Mouse (Mus musculus) heart, postnatal 10 days (tissue): ENCODE data around the gene Anks1b. TPM values are rescaled to one million over a fixed set of nuclear protein-coding genes. Genes with fewer than 3 reads are reported as not detected.

Experiments used
- DNase-seq, 2 experiments: peaks; one replicate each; pipeline ENCODE4 v3.0.0; 2021
- intact Hi-C: fragments of 180-260 bp; cut with DNase I; formaldehyde crosslinking; loops from one replicate; pipeline ENCODE4 v1.15.1; 2025
- total RNA-seq, 2 experiments: library from RNA; stranded (reverse); gene quantifications; 2 replicates each; pipeline ENCODE4 v1.2.3; 2021

Anks1b gene
- total RNA-seq, 2 experiments from 2014 or later = 0.19 to 0.25 TPM

GRCm38 (mm10) chr10:90140947-90141346, 267.6 kb downstream of the Anks1b start:
- intact Hi-C loops = no loop called here
- no peak for DNase-seq

- intact Hi-C loops = no loop called here
- no peak for DNase-seq
These were observed 271.1 kb downstream of the Anks1b start for GRCm38 (mm10) chr10:90144444-90144843.

- no peak for DNase-seq
- intact Hi-C loops = loop anchor here (1.0 kb wide), 1 partner anchor 540 kb away; no protein-coding TSS in a partner anchor
These were observed 278.2 kb downstream of the Anks1b start for GRCm38 (mm10) chr10:90151510-90151909.

- no peak for DNase-seq
- intact Hi-C loops = no loop called here
These were observed 296.8 kb downstream of the Anks1b start for GRCm38 (mm10) chr10:90169941-90170580.

- intact Hi-C loops = no loop called here
- DNase-seq = no peak
These were observed 317.1 kb downstream of the Anks1b start for GRCm38 (mm10) chr10:90190366-90190765.

GRCm38 (mm10) chr10:90196936-90197335, 323.6 kb downstream of the Anks1b start:
- intact Hi-C loops = no loop called here
- no peak for DNase-seq

GRCm38 (mm10) chr10:90210044-90210443, 336.7 kb downstream of the Anks1b start:
- DNase-seq = no peak
- intact Hi-C loops = no loop called here

- intact Hi-C loops = no loop called here
- DNase-seq = no peak
These were observed 347.2 kb downstream of the Anks1b start for GRCm38 (mm10) chr10:90220470-90220869.

- no peak for DNase-seq
- intact Hi-C loops = no loop called here
These were observed 349.6 kb downstream of the Anks1b start for GRCm38 (mm10) chr10:90222793-90223495.

- no peak for DNase-seq
- intact Hi-C loops = loop anchor here (10.0 kb wide), 1 partner anchor 450 kb away; no protein-coding TSS in a partner anchor
These were observed 362.0 kb downstream of the Anks1b start for GRCm38 (mm10) chr10:90235273-90235672.

GRCm38 (mm10) chr10:90237290-90237689, 364.0 kb downstream of the Anks1b start:
- intact Hi-C loops = loop anchor here (10.0 kb wide), 1 partner anchor 448 kb away; no protein-coding TSS in a partner anchor
- no peak for DNase-seq

- intact Hi-C loops = no loop called here
- DNase-seq = no peak
These were observed 385.8 kb downstream of the Anks1b start for GRCm38 (mm10) chr10:90258944-90259714.

- intact Hi-C loops = no loop called here
- no peak for DNase-seq
These were observed 398.0 kb downstream of the Anks1b start for GRCm38 (mm10) chr10:90271321-90271720.

GRCm38 (mm10) chr10:90273311-90273710, 400.0 kb downstream of the Anks1b start:
- DNase-seq = no peak
- intact Hi-C loops = no loop called here

- intact Hi-C loops = no loop called here
- DNase-seq = no peak
These were observed 413.3 kb downstream of the Anks1b start for GRCm38 (mm10) chr10:90286589-90286988.

- intact Hi-C loops = no loop called here
- no peak for DNase-seq
These were observed 429.9 kb downstream of the Anks1b start for GRCm38 (mm10) chr10:90303249-90303648.

GRCm38 (mm10) chr10:90306156-90306555, 432.8 kb downstream of the Anks1b start:
- intact Hi-C loops = no loop called here
- DNase-seq = no peak

- intact Hi-C loops = no loop called here
- DNase-seq = no peak
These were observed 434.7 kb downstream of the Anks1b start for GRCm38 (mm10) chr10:90307931-90308555.

- no peak for DNase-seq
- intact Hi-C loops = no loop called here
These were observed 456.5 kb downstream of the Anks1b start for GRCm38 (mm10) chr10:90329781-90330180.

- intact Hi-C loops = no loop called here
- no peak for DNase-seq
These were observed 472.1 kb downstream of the Anks1b start for GRCm38 (mm10) chr10:90345394-90345793.

- intact Hi-C loops = no loop called here
- no peak for DNase-seq
These were observed 482.9 kb downstream of the Anks1b start for GRCm38 (mm10) chr10:90356258-90356657.
